Mouse (Mus musculus): ENCODE measurements around the gene Itga8.

DNA sequence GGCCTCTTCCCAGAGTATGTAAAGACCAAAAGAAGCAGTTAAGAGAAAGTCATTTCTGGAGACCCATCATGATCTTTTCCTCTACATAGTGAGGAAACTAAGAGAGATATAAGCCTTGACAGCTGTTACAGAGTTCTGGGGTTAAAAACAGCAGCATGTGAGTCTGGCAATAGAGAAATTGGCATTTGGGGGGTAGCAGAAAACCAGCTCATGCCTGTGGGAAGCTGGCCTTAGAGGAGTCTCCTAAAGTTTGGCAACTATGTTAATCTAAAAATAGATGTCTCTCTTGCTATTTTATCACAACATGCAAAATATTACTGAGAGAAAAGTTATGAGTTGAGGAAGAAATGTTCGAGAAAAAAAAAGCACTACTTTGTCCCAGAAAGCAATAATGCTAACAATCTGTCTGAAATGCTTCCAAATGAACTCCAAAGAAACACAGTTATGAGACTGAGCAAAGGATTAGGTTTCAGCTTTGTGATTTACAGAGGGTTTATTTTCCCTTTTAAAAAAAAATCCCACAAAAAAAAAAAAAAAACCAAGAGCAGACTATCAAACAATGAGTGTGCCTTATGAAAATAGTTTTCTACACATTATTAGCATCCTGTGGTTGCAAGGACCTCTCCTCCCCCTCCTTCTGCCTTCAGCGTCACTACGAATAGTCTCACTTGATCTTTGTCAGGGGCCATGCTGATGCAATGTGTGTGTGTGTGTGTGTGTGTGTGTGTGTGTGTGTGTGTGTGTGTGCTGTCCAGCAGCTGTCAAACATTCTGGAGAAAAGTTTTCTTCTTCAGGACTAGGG lies 88.9 kb downstream of the Itga8 start:
- no peak for TF ChIP-seq CTCF (IDR thresholded peaks at IDR 0.05; ENCODE audit: control insufficient read depth, insufficient read depth, insufficient replicate concordance, low read depth, low read length)
- no peak for TF ChIP-seq POLR2A (IDR thresholded peaks at IDR 0.05; ENCODE audit: control insufficient read depth, low read depth, low read length)
